Mouse (Mus musculus): ENCODE measurements around the gene Dynll1. TPM values are rescaled to one million over a fixed set of nuclear protein-coding genes. Genes with fewer than 3 reads are reported as not detected.
A peak's percentile ranks its signal among the peaks of the same experiment; 100 is the strongest.

The Dynll1 gene
- 10 to 100 TPM; 52.9 to 84.2 (median 71.3) TPM for total RNA-seq (2022)

- DNase-seq (ENCODE audit: low spot score): peak; percentile 100
These were observed at the start of gene Dynll1 for GRCm38 (mm10) chr5:115300792-115301614. Gene Dynll1 (minus strand): TSS chr5:115300999.

GRCm38 (mm10) chr5:115349225-115349555, 48.4 kb upstream of the Dynll1 start:
- DNase-seq (ENCODE audit: low spot score): no peak

GRCm38 (mm10) chr5:115348546-115349224, 47.9 kb upstream of the Dynll1 start, which contains the start of gene Cox6a1:
Gene Cox6a1 (minus strand): TSS chr5:115348981.
- peak; percentile 97 for DNase-seq (ENCODE audit: low spot score)

- DNase-seq (ENCODE audit: low spot score): peak; percentile 79
These were observed 46.8 kb upstream of the Dynll1 start for GRCm38 (mm10) chr5:115347564-115347963.

GRCm38 (mm10) chr5:115341314-115342165, 40.7 kb upstream of the Dynll1 start:
- no peak for DNase-seq (ENCODE audit: low spot score)

- peak; percentile 84 for DNase-seq (ENCODE audit: low spot score)
These were observed 39.9 kb upstream of the Dynll1 start, which contains the start of the genes Gatc and Triap1 for GRCm38 (mm10) chr5:115340577-115341313. Gene Gatc (minus strand): TSS chr5:115341178. Gene Triap1 (plus strand): TSS chr5:115341225.

- DNase-seq (ENCODE audit: low spot score): no peak
These were observed 39.2 kb upstream of the Dynll1 start for GRCm38 (mm10) chr5:115340007-115340406.

- DNase-seq (ENCODE audit: low spot score): no peak
These were observed 32.8 kb upstream of the Dynll1 start for GRCm38 (mm10) chr5:115333626-115334025.

GRCm38 (mm10) chr5:115330955-115331354, 30.2 kb upstream of the Dynll1 start:
- no peak for DNase-seq (ENCODE audit: low spot score)

GRCm38 (mm10) chr5:115327610-115328548, 27.1 kb upstream of the Dynll1 start:
- no peak for DNase-seq (ENCODE audit: low spot score)

GRCm38 (mm10) chr5:115326875-115327609, 26.2 kb upstream of the Dynll1 start, which contains the start of gene Srsf9:
Gene Srsf9 (plus strand): TSS chr5:115327177.
- peak; percentile 94 for DNase-seq (ENCODE audit: low spot score)

- no peak for DNase-seq (ENCODE audit: low spot score)
These were observed 25.5 kb upstream of the Dynll1 start for GRCm38 (mm10) chr5:115326256-115326831.

GRCm38 (mm10) chr5:115319004-115319940, 18.5 kb upstream of the Dynll1 start:
- peak; percentile 80 for DNase-seq (ENCODE audit: low spot score)

- DNase-seq (ENCODE audit: low spot score): no peak
These were observed 17.0 kb upstream of the Dynll1 start for GRCm38 (mm10) chr5:115317645-115318328.

- no peak for DNase-seq (ENCODE audit: low spot score)
These were observed 16.3 kb upstream of the Dynll1 start for GRCm38 (mm10) chr5:115316968-115317644.

- DNase-seq (ENCODE audit: low spot score): no peak
These were observed 12.8 kb upstream of the Dynll1 start for GRCm38 (mm10) chr5:115313668-115313943.

All from heart, adult 8-10 months (tissue).